Mouse (Mus musculus) left cerebral cortex, adult 9 months (tissue): ENCODE data around the gene Gnat1.

Source experiments
- DNase-seq, 2 experiments: peaks; one replicate each; pipeline ENCODE4 v3.0.0; 2022; ENCODE audit warnings: low spot score in 2 of 2

Gnat1 gene

DNA sequence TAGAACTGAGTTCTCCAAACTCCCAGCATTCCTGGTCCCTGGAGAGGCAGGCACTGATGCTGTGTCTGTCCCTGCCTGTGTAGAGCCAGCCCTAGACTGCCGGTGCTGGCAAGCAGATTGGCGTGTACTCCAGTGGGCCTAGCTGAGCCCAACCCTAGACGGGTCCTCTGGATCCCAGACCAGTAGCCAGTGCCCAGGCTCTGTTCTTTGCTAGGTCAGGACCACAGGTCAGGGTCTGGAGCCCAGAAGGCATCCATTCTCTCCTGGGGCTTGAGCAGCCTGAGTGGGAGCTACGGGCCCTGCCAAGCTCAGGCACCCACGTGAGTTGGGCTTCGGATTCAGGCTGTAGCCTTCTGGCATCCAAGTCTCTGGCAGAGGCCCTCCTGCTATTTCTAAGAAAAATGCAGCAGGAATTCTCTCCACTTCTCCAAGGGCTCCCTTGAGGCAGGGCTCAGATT, 20.6 kb upstream of the Gnat1 start:
- peak in 1 of 2 experiments; percentile 64 for DNase-seq

DNA sequence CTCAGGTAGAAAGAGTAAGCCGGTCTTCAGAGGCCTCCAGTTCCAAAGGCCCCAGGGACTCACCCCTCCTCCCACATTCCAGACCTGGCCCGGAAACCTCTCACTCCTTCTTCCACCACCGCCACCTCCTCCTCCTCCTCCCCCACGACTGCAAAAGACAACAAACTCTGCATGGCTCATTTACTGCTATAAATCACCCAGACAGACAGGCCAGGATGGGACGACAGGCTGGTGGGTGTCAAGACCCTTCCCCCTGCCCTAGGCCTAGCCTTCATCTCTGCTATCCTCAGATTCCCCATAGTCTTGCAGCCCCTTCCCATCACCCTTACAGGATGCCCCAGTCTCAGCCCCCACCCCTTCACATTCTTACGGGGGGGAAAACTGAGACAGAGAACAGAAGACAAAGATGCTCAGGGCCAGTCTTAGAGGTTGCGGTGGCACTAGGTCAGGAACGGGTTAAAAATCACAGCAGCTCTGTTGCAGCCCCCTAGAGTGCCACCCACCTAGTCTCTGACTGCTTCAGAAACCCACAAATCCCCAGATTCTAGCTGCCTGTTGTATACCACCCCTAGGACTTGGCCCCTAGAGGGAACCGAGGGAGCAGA, 20.0 kb upstream of the Gnat1 start:
- no peak for DNase-seq

DNA sequence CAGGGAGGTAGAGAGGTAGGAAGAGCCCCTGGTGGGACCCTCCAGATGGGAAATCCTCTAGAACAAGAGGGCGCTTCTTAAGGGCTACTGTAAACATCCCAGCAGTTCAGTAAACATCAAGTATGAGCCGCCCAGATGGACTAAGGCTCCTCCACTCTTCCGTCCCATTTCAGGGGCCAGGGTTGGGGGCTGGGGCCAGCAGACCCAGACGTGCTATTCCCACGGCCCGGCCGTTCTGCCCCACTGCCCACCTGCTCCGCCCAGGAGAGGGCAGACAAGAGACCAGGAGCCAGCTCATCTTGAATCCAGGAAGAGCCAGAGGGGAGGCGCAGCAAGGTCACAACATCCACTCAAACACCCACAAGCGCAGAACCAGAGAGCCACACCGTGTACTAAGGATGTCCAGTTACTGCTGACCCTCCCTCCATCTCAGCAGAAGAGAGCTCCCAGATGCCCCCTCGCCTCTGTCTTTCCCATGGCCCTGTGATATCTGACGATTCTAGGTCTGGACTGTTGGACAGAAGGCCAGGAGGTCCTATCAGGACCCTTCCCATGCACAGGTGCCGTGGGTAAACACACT, 19.2 kb upstream of the Gnat1 start:
- no peak for DNase-seq

DNA sequence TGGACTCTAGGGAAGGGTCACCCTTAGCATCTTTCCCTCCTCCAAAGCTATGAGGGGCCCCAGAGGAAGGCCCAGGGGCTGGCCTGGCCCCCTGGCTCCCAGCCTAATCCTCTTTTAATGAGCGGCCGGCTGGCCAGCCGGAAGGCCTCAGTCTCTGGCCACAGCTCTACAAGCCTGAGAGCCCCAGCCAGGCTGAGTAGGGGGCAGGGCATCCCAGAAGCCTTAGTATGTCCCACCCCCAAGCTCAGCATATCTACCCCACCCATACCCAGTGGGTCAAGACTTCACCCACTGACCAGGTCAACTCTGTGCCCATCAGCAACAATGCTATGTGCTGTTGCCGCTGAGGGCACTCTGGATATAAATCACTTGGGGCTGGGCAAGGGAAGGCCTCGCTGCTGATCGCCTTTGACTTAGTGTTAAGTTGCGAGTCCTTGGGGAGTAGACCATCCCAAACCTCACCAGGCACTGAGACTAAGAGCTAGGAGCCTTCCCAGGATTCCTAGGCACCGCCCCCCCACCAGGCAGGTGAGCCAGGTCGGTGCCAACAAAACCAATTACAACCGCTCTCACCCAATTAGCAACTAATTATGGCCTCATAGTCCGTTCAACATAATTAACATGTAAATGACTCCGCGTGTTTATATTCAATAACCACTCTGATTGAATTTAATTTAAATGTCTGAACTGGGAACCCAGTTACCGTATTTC, 18.5 kb upstream of the Gnat1 start:
- DNase-seq, result no peak

DNA sequence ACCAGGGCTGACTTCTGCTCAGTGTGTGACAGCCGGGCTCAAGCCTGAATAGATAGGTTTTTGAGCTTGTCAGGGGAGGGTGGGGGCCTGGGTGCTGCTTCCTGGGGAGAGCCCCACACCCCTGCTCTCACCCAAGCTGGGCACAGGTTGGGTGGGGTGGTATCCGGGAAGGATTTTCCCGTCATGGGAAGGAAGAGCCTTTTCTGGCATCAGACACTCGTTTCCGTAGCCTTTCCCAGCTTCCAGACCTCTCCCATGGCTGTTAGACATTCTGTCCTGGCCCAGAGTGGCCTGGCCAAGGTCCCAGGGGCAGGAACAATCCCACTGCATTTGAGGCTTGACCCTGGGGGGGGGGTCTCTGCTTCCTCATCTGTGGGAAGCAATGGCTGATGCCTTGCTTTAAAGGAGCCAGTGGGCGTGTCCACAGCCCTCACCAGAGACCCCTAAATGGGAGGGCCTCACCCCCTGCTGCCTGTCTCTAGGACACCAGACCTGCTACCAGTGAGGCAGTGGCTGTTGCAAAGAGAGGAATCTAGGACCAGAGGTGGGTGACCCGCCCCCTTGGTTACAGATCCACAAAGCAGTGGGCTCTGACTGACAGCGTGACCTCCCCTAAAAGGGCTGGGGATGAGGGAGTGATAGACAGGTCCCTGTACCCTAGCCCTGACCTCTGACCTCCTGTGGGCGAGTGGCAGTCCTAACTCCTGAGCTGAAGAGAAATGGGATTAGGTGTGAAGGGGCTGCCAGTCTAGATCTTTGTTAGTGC, 17.5 kb upstream of the Gnat1 start:
- no peak for DNase-seq

DNA sequence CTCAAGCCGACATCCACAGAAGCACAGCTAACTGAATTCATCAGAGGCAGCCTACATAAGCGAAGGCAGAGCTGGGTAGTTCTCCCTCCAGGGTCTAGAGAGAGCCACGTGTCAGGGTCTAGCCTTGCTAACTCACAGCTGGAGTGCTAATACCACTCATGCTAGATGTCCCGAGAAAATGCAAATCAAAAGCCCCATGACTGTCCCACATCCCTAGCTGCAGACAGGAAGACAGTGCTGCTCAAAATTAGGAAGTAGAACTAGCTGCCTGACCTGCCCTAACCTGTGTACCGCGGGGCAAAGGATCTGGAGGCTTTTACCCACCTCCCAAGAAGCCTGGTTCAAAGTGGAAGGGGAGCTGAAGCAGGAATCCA, 16.6 kb upstream of the Gnat1 start:
- DNase-seq, result no peak

DNA sequence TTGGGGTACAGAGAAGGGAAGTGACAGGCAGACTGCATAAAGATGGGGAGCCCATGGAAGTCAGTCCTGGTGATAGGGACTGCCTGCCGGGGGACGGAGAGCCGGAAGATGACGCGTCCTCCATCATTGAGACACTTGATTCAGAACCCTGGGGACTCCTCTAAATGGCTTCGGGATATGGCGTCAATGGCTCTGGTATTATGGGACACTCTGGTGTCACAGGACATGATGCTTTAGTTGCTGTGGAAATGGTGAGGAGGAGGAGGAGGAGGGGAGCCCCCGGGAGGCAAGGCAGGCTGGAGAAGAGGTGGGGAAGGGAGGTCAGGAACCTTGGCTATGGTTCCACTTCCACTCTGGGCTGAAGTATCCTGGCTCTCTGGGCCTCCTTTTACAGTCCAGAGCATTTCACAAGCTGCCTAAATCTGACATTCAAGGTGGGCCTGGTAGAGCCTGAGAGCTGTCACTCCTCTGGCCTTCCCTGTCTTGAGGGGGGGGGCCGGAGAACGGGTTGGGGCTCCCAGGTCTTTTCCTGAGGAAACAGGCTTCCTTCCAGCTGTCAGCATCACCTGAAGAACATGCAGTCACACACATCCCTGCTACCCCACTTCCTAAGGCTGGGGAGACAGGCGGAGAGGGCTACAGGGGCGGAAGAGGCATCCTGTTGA, 16.1 kb upstream of the Gnat1 start:
- DNase-seq, result no peak

DNA sequence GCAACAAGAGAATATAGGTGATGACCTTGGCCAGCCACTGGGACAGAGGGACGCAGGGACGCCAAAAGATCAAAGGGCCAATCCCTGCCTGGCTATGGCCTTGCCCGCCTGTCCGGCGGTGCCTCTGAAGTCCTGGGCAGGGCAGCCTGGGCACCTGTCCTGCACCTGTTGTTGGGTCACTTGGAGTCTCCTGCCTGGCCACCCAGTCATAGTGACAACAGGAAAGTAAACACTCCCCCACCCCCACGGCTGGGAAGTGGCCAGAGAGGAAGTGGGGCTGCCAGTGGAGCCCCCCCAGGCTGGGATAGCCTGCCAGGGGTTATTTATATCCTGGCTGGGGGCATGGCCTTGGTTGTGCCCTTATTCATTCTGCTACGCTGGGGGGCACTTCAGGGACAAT, 15.1 kb upstream of the Gnat1 start:
- no peak for DNase-seq

DNA sequence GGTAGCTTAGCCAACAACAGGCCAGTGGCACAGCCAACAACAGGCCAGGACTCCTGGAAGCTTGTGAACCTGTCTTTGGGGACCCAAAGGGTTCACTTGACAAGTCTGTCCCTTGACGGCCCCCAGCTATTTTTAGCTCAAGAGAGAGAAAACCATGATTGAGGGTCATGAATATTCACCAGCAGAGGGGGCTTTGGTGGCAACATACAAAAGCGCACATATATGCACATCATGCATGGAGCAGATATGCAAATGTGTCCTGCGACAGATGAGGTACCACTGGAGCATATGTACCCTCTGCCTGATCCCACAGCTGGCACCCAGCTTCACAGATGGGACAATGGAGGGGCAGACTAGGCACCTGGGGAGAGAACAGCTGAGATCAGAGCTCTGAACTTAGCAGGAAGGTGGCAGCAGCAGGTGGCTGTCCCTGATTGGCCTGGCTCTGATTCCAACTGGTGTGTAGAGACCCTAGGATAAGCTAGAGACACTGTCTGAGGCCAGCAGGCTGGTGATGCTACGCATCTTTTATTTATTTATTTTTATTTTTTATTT, 14.0 kb upstream of the Gnat1 start:
- no peak for DNase-seq

DNA sequence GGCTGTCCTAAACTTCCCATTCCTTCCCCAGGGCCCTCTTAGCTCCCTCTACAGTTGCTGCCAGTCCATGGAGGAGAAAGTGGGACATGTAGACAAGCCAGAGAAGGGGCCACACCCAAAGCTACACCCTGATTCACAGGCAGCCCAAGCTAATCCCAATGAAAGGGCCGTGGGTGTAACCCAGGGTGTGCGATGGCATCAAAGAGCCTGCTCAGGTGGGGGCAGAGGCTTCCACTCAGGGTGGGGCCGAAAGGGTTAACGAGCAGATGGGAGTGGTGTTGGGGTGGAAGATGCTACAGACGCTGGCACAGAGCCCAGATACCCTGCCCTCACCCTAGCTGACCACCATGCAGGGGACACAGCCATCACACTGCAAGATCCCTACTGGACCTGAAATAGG, 13.3 kb upstream of the Gnat1 start:
- no peak for DNase-seq

DNA sequence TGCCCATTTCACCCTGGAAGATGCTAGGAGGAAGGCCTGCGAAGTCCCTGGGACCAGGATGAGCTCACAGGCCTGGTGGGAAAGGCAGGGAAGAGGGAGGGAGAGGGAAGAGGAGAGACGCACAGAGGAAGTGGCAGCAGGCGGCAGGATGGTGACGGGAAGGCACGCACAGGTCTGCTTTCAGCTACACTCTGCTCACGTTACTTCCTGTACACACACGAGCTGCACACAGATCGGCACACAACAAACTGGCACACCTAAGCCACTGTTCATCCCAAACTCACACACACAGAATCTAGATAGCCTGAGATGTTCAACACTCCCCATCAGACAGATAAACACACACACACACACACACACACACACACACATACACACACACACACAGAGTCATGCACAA, 10.9 kb upstream of the Gnat1 start:
- DNase-seq, result no peak

DNA sequence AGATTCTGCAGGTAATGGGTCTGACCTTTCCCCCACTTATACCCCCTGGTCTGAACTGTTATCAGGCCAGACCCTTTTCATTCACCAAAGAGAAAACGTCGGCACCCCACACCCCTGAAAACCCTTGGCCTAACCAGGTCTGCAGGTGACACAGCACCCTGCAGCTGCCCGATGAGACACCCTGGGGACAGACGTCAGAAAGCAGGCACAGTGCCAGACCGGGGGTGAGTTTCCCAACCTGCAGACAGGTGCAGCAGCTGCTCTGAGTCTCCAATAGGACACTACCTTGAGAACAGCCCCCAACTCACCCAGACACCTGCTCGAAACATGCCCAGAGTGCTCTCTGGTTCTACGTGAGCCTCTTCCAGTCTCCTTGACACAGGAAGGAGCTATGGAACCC, 9.4 kb upstream of the Gnat1 start:
- DNase-seq, result no peak

DNA sequence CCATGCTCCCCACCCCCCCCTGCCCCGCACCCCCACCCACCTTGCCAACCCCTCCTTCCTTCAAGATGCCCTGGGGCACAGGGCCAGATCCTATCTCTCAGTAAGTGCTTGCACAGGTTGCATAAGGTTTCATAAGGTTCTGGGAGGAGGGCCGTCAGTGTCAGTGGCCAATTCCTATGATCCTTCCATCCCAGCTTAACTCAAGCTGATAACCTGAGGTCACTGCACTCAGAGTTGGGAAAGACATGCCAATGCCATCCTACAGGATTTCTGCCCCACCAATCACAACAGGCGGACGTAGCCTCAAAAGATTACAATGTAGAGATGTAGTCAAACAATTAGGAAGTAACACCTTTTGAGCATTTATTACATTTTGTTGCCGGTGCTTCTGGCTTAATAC, 8.9 kb upstream of the Gnat1 start:
- DNase-seq, result no peak

DNA sequence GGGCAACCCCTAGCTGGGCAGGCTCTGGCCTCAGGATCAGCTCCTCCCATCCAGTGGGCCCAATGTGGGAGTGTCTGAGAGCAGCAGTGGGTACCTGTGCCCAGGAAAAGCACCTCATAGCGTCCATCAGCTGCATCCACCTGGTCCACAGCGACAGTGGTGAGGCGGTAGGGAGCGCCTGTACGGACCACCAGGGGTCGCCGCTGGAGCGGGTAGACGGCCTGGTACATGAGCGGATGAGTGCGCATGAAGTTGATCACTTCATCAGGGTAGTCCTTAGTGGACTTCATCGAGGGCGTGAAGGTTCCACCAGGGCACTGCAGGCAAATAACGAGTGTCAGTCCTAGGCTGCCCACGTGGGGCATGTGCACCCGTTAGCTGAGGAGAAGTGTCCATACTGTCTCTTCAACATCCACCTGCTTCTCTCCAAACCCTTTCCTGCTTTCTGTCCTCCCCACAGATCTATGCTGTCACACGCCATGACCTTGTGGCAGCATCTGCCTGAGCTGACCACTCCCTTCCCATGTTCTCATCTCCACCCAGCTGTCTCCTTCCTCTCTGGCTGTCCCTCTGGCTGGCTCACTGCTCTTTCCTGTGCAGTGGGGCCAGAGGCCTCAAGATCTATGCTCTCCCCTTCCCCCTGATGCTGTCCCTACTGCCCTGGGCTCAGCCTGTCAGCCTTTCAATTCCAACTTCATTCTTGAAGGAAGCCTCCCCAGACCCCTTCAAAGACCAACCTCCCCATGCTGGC, 5.9 kb upstream of the Gnat1 start:
- DNase-seq, result no peak

DNA sequence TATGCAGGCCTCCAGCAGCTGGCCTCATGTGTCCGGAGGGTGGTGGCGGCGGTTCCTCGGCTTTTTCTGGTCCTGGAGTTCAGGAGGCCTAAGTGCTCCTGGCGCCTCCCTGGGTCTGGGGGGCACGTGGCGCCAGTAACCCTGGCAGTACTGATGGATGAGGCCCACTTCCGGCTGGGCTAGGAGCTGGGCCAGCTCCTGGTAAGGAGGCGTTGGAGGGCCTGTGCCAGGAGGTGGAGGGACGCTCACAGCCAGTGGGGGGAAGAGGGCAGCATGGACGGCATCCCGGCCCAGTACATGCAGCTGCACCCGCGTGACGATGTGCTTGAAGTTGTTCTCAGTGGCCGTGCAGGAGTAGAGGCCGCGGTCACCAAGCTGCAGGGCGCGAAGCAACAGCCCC, 2.9 kb upstream of the Gnat1 start:
- DNase-seq, result no peak

DNA sequence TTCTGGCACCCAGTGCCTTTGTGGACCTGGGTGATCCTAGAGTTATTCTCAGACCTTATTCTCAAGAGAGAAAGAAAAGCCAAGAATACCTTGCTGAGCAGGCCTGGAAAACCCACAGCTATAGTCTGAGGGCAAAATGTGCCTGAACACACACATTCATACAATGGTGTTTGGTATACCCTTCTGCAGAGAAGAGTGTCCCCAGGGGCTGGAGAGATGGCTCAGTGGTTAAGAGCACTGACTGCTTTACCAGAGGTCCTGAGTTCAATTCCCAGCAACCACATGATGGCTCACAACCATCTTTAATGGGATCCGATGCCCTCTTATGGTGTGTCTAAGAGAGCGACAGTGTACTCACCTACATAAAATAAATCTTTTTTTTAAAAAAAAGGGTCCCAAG, 651 bp downstream of the Gnat1 start:
- DNase-seq, result no peak

DNA sequence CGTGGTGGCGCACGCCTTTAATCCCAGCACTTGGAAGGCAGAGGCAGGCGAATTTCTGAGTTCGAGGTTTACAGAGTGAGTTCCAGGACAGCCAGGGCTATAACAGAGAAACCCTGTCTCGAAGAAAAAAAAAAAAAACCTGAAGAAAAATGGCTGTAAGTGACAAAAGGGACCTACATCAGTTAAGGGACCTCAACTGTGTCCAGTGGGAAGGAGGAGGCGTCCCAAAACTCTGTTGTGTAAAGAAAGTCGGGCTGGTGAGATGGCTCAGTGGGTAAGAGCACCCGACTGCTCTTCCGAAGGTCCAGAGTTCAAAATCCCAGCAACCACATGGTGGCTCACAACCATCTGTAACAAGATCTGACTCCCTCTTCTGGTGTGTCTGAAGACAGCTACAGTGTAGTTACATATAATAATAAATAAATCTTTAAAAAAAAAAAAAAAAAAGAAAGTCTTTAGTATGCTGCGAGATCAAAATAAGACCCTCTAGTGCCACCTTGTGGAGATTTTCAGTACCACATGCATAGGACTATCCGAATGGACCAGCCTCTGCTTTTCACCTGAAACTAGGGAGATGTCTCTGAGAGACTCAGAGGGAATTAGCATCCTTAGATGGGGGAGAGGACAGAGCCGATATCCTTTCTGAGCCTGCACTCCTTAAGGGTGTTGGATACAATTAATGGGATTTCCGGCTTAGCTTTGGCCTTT, 1.5 kb downstream of the Gnat1 start:
- DNase-seq, result peak; percentile 39 to 87

DNA sequence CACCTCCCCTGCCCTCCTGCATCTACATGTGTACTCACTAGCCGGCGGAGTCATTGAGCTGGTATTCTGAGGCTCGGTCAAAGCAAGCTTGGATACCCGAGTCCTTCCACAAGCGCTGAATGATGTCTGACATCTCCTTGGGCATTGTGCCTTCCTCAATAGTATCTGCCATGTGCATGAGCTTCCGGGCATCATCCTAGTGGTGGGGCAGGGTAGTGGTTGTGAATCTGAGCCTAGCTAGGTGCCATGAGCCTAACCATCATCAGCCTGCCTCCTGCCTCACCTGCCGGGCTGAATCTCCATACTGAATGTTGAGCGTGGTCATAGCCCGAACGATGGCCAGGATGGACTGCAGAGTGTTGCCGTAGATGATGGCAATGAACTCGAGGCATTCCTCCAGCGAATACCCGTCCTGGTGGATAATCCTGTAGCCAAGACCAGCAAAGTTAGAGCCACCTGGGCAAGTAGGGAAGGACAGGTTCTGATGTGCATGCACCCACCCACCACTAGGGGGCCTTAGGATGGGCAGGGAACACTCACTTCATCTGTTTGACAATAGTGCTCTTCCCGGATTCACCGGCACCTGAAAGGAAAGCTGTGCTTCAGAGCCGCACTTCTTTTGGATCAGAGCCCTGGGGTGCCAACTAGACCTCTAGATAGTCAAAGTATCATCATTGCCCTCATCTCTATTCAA, 2.3 kb downstream of the Gnat1 start:
- DNase-seq, result no peak

DNA sequence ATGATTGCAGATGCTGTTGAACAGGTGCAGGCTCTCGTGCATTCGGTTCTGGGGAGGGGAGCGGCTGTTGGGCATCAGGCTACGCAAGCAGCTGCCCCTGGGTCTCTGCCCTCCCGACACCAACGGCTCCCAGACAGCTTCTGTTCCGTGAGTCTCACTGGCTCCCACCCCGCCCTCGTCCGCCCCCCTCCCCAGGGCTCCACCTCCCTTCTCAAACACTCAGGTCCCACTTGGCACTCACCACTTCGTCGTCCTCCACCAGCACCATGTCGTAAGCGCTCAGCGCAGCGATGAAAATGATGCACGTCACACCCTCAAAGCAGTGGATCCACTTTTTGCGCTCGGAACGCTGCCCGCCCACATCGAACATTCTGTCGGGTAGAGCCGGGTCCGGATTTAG, 3.2 kb downstream of the Gnat1 start:
- no peak for DNase-seq
